Mouse (Mus musculus) MN1 (cell line): Measurements from ENCODE around the gene Tbc1d19.
A peak's percentile ranks its signal among the peaks of the same experiment; 100 is the strongest.

Experiments used
- DNase-seq: peaks from one replicate; pipeline ENCODE4 v3.0.0-alpha.2; 2016; ENCODE audit warnings: low spot score

The Tbc1d19 gene

DNA sequence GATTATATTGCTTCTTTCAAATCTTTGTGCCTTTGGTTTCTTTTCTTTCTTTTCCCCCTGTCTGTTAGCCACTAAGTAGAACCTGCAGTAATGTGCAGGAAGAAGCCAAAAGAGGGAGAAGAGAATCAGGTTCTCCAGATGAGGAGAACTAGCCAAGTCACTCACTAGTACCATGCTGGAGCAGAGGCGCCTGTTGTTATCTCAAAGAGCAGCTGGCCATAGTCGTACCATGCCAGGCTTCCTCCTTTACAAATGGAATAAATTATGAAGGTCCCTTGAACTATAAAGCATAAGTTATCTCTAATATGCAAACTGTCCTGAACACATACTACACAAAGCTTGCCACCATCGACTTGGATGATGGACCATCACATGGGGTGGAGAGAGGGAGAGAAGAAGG, 99.8 kb downstream of the Tbc1d19 start:
- no peak for DNase-seq

DNA sequence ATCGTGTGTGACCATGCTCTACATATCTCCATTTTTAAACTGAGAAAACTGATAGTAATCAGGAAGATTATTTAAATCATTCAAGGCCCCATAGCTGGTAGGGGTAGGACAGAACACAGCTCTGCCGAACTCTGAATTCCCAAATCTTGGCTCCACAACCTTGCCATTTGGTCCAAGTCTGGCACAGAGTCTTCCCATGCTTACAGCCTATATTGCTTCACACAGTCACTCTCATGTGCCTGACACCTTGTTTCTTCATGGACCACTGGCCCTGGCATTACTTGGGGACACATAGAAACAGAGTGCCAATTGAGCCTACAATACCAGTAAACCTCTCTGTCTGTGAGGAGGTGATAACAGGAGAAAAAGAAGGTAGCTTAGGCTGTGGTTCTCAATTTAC, 111.0 kb downstream of the Tbc1d19 start:
- DNase-seq = no peak

DNA sequence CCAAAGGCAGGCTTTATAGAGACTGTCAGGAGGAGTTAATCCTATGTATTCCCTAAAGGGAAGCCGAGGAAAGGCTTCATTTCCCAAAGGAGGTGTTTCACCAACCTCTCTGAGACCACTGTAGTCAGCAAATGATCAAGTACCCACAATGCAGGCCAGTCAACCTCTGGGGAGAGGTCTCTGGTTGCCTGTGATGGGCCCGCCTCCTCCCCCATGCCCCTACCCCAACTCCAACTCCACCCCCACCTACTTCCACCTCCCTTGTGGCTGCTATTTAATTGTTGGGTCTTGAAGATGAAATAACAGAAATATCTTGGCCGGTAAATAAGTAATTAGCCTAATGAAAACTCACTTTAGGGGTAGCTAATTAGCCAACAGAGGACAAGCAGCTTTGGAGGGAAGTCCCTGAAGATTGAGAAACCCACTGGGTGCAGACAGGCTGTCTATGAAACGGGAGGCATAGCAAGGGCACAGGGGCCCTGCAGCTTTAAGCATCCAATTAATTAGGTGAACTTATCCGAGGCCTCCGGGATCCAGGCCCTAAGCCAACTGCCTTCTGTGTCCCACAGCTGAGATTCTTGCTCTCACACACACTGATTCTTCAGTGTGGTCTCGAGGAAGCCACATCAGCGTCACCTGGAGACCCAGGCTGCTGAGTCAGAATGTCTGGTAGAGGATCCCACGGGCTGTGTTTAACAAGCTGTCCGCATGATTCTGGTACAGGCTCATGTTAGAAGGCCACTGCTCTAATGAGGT, 112.9 kb downstream of the Tbc1d19 start:
- peak; percentile 14 for DNase-seq

DNA sequence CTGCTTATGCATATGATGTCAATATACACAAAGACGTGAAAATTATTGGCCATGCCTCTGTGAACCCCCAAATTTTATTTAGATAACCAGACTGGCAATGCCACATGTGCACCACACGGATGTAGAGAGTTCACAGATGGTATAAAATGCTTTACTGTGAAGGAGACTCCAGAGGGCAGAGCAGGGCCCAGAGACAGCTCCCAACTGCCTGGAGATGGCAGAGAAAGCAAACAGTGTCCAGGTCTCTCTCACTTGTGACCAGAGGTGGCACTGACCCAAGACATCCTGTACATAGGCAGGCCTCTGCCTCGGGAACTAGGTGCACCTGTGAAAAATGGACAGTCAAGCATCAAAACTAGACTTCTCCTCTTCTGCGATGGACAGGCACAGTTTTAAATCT, 114.6 kb downstream of the Tbc1d19 start:
- DNase-seq = no peak

DNA sequence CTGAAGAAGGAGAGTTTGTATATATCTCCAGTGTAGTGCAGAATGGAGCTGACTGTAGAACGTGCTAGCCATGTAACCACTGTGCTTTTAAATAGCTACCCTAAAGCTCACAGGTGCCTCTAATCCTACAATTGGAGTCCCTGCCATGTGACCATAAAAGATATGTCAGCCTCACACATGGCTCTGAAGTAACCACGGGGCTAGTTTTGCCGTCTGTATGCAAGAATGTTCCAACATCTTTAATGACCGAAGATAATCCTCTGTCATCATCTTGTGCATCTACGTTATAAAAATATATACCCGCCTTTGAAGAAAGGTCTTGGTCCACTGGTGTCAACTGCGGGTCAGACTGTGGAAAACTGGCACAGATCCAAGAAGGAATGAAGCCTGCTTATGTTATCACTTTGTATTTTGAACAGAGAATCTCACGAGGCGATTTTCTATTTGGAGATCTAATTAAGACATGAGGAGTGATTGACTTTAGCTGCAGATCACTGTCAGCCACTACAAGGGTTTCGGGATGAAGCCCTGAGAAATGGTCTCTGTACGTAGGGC, 117.0 kb downstream of the Tbc1d19 start:
- no peak for DNase-seq

DNA sequence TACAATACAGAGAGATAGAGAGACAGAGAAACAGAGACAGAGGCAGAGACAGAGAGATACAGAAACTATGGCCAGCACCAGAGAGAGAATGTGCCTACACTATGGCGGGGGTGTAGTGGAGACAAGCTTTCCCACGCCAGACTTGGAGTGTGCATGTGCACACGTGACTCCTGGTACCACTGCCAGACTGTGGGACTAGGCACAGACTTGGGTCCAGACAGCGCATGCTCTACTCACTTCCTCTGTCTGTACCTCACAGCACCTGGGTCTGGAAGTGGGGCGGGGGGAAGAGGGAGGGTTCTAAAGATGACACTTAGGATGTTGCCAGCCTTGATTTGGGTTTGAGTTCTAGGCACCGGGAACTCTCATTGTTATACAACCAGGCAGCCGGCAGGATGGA, 118.5 kb downstream of the Tbc1d19 start:
- DNase-seq = no peak

DNA sequence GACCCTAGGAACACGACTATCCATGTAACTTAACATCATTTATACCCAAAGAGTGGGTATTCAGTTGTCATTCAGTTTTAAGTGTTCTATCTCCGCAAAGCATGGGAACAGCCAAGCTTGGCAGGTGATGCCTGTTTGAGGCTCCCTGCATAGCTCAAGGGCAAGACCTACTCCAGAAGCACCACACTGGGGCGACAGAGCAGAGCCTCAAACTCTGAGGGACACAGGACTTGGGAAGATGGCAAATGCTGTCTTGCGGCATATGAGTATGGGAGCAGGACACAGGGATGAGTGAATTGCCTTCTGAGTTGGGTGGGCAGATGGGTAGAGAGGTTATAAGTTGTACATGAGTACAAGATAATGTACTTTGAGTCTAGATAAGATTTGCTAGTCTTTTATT, 119.1 kb downstream of the Tbc1d19 start:
- no peak for DNase-seq

DNA sequence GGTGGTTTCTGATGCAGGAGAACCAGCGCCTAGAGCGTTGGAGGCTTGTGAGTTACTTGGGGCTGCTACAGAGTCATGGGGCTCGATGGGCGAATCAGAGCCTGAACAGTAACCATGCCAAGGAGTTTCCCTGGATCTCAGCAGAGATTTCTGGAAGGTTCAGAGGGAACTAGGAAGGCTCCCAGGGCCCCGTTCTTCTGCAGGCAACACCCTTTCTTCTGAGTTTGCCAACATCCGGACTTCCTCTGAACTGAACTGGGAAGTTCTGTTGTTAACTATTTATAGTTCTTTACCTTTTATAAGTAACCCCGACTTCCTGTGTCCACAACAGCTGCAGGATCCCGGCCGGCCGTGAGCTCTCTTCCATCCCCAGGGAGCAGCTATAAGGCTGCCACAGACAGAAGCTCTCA, 119.8 kb downstream of the Tbc1d19 start:
- DNase-seq = no peak

DNA sequence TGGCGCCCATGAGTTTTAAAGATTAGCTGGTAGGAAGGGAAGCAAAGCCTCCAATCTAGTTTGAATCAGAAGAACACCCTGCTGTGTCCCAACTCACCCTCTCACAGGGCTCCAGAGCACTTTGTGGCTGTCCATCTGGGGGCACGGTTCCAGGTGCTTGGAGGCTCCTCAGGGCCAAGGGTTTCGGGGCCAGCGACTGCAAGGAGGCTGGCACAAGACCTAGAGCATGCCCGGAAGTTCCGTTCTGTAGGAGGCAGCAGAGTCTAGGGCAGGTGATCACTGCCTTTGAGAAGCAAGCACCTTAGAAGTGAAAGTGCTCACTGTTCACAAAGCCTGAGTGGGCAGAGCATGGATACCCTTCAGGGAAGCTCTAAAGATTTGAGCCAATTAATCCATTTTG, 120.4 kb downstream of the Tbc1d19 start:
- DNase-seq = no peak

DNA sequence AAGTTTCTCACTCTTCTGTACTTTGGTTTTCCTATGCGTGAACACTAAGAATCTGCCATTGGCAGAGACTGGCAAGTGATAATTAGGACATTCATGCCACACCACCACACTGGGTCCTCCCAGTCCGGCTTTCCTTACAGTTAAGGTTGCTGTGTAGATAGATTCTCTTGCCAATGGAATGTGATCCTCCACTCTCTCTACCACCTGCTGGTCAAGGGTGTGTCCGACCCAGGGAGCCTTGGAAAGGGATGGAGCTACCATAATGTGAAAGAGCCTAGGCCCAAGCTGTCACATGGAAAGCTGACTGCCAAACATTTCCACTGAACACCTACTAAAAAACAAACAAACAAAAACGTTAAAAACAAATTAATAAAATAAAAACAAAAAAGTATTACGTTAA, 121.6 kb downstream of the Tbc1d19 start:
- DNase-seq = no peak

DNA sequence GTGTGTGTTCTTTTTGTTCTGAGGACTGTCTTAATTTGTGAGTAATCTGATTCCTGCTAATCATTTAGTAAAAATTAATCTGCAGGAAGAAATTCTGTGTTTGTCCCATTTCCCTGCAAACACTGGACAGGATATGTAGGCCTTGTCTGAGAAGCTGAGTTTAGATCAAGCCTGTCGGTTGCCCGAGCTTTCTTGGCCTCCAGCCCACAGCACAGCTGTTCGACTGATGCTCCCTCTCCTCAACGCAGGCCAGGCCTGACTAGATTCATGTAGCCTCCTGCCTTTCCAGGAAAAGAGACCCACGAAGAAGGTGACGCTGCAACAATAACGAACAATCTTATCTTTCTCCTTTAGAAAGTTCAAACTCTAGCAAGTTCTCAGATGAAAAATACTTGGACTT, 124.2 kb downstream of the Tbc1d19 start:
- DNase-seq = peak; percentile 39

DNA sequence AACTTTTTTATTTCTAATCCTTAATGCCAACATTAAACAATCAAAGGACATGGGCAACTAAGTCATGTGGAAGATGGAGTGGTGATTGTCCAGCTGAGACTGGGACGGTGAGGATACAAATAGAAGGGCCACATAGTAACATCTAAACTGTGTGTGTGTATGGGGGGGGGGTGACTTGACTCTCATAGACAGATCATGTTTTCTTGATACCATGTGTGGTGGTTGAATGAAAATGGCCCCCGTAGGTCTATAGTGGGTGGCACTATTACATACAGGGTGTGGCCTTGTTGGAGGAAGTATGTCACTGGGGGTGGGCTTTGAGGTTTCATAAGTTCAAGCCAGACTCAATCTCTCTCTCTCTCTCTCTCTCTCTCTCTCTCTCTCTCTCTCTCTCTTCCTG, 124.6 kb downstream of the Tbc1d19 start:
- no peak for DNase-seq

DNA sequence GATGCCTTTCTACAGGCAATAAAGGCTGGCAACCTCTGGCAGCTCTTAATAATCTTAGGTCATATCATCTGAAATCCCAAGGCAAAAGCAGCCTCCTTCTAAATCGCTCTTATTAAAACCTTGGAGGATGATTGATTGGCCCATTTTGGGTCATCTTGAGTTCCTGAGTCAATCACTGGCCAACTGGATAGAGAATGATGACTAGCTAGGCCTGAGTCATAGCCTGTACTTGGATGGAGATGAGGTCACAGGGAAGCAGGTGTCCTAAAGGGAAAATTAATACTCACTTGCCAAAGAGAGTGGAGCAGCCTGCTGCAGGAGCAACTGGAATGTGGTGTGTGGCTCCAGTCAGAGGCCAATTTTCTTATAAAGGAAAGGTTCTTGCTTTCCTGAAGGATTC, 125.4 kb downstream of the Tbc1d19 start:
- no peak for DNase-seq

DNA sequence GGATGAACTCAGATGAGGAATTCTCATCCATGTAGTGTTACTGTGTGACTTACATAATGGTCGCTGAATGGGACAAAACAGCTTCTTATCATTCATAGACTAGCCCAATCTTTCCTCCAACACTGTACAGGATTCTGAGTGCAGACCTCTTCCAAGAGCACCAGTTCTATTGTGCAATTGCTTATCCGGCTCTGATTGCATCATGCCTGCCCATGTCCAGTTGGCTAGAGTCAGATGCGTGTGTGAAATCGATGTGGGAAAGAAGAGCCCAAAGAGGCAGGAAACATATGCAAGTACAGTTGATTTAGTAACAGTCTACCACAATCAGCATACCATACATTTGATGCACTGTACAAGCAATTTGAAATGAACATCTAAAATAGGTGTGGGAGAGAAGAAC, 127.8 kb downstream of the Tbc1d19 start:
- no peak for DNase-seq

DNA sequence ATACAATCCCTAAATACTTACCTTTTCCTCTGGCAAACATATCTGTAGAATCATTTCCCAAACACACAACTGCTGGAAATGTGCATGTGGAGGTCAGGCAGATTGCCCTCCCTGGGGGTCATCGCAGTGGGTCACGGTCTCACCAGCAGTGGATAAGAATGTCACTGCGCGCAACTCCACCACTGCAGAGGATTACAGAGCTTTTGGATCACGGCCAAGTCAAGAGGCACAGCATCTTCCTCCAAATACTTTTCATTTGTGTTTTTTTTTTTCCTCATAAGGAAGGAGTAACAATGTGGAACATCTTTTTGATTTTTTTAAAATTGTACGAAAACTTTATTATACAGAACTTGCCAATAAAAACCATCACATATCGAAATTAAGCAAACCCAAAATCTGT, 129.6 kb downstream of the Tbc1d19 start:
- no peak for DNase-seq

DNA sequence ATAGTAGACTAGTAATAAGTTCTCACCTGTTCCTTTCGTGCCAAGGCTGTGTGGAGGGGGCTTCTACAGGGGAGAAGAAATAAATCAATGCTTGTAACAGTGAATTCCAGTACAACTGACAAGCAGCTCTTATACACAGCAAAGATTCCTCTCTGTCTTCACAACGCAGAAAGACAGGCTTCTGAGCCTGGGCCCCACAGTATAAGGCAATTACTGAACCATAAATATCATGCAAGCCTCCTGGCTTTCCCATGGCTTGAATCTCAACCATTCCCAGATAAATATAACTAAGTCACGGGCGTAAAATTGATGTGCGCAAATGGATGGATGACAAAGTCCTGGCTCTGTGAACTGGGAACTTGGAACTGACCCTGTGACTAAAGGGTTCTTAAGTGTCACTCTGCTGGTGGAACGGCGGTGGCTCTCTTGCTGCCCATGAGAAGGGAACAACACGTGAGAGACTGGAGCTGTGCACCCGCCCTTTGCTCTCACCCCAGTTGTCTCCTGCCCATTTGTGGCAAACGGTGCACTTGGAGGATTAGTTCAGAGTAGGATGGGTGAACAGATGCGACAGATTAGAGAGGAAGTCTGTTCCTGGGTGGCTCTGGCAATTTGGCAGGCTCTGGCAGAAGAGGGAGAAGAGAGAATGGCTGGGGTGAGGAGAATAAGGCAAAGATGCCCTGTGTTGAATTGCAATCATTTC, 132.1 kb downstream of the Tbc1d19 start:
- DNase-seq = no peak

DNA sequence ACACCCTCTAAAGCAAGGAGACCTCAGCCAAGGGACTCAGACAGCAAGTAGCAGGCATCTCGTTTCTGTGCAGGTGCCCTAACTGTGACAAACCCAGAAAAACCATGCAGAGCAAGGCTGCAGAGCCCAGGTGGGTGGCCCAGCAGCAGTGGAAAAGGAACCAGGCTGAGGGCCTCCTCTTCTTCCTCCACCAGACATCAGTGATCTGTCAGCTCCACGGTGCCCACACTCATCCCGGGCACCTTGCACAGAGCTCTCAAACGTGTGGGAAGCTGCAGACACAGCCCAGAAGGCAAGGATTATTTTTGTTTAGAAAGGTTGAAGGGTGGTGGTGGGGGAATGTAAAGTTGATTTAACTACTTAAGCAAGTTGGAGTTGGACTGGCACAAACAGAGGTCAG, 132.9 kb downstream of the Tbc1d19 start:
- no peak for DNase-seq

DNA sequence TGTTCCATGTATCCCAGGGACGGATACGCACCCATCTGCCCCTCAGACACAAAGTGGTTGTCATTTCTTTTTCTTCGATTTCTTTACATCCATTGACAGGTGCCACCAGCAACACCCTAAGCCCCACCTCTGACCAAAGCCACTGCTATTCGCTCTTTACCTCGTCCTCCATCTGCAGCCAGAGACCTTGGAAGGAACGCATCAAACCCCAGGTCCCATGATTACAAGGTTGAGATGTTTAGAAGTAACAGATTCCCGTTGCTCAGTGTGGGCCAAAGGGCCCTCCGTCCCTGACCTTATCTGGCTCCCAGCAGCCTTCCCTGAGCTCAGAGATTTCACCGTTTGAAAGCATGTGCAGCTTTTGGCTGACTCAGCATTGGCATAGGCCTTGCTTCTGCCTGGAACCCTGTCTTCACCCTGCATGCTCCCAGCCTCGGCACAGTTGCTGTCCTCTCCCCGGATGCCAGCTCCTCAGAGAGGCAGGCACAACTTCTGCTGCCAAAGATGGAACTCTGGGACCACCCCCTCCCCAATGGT, 134.0 kb downstream of the Tbc1d19 start:
- DNase-seq = no peak

DNA sequence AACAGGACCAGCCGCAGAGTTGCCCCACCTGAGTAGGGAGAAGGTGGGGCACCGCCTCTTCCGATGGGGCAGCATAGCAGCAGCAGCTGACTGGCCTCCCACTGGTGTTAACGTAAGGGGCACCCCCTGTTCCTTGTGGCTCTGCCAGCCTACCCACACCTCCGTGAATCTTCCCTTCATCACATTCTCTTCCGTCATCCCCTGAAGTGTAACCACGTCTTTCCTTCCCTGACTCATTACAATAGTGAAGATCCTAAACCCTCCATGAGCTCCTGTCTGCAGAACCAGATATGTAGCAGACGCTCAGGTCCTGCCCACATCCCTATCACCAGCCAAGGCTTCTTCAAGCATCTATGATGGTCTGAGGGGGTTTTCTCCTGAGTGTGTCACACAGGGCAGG, 137.3 kb downstream of the Tbc1d19 start:
- no peak for DNase-seq

DNA sequence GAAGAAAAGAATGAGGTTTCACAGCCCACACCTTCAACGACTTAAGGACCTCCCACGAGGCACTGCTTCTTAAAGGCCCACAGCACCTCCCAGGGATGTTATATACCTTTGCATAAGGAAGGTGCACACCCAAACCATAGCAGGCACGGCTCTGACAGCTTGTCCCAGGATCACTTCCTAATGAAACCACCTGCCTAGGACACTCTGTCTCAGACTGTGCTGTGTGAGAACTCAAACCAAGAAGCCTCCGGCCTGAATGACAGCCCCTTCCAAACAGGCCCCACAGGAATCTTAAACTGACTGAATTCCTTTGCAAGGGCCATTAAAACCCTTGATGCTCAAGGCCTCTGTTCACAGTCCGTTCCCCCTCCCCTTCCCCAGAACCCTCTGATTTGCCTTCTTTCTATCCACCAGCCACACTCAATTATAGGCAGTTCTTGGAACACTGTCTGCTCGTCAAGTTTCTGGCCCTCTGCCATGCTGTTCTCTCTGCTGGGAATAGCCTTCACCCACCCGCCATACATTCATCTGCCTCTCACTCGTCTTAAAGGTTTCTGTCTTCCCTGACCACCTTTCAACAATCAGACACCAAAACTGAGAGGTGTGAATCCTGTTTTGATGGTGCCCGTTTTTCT, 138.3 kb downstream of the Tbc1d19 start:
- peak; percentile 53 for DNase-seq

DNA sequence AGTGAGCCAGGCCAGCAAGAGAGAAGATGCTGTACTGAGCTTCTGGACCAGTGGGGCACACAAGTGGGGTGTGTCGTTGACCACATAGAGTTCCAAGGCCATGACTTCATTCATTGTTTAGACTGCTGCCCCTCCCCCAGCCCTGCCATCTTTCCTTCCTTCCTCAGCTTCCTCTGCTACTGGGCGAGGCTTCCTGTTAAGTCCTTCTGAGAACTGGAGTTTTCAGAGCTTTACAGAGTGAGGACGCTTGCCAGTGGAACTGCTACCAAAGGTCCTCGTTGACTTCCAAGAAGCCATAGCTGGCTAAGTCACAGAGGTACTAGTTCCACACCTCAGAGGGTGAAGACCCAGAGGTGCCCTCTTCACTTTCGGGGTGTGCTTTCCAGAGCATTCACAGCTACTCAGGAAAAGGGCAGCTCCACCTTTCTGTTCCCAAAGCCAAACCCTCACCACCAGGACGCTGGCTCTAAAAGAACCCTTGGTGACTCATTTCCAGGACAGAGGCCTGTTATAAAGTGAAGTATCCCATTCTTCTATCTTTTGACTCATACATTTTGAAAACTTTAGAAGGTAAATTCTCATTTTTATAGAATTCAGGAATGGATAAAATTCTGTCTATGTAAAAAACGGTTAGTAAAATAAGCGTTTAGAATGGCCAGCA, 139.3 kb downstream of the Tbc1d19 start:
- DNase-seq = no peak

DNA sequence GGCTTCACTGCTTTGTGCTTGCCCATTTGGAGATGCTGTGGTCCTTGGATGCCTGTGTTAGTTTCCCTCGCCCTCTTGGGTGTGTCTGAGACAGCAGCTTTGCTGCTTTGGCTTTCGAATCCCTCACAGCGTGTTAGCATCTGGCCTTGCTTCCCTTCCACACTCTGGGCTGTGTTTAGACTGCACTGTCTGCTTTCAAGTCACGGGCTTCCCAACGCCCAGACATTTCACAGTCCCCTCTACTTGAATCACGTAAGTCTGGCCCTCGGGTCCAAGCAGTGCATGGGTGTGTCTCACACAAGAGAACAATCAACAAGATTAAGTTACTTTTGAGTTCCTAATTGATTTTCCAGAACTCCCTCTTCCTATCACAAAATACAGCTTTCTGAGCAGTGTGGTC, 140.8 kb downstream of the Tbc1d19 start:
- no peak for DNase-seq
